Mouse (Mus musculus): Measurements from ENCODE around the gene Rpl11. TPM values are rescaled to one million over a fixed set of nuclear protein-coding genes. Genes with fewer than 3 reads are reported as not detected.
"Not testable (repeated sequence)": the region's sequence is repeated elsewhere in the genome, so short reads cannot be mapped to it uniquely, and the experiment has no call there.

Rpl11 gene
- polyA plus RNA-seq (2012; rRNA removed) = 507 and 512 TPM in 2 replicates

- peak; percentile 88 to 94 for DNase-seq (ENCODE audit: extremely low spot score in 1 of 2, low spot score in 1 of 2)
Observed at GRCm38 (mm10) chr4:136053247-136053596, at the start of gene Rpl11. Gene Rpl11 (minus strand): TSS chr4:136053428.

GRCm38 (mm10) chr4:136101753-136102152 is 48.5 kb upstream of the Rpl11 start:
- DNase-seq (ENCODE audit: extremely low spot score in 1 of 2, low spot score in 1 of 2) = not testable (repeated sequence)

- no peak for DNase-seq (ENCODE audit: extremely low spot score in 1 of 2, low spot score in 1 of 2)
Observed at GRCm38 (mm10) chr4:136100396-136101070, 47.3 kb upstream of the Rpl11 start.

GRCm38 (mm10) chr4:136098446-136098845 is 45.2 kb upstream of the Rpl11 start:
- no peak for DNase-seq (ENCODE audit: extremely low spot score in 1 of 2, low spot score in 1 of 2)

GRCm38 (mm10) chr4:136096446-136097113 is 43.4 kb upstream of the Rpl11 start:
- no peak for DNase-seq (ENCODE audit: extremely low spot score in 1 of 2, low spot score in 1 of 2)

- no peak for DNase-seq (ENCODE audit: extremely low spot score in 1 of 2, low spot score in 1 of 2)
Observed at GRCm38 (mm10) chr4:136095490-136096105, 42.4 kb upstream of the Rpl11 start.

GRCm38 (mm10) chr4:136094519-136095219 is 41.4 kb upstream of the Rpl11 start:
- peak in 1 of 2 experiments; percentile 57 for DNase-seq (ENCODE audit: extremely low spot score in 1 of 2, low spot score in 1 of 2)

GRCm38 (mm10) chr4:136092498-136092897 is 39.3 kb upstream of the Rpl11 start:
- no peak for DNase-seq (ENCODE audit: extremely low spot score in 1 of 2, low spot score in 1 of 2)

GRCm38 (mm10) chr4:136091346-136091745 is 38.1 kb upstream of the Rpl11 start:
- DNase-seq (ENCODE audit: extremely low spot score in 1 of 2, low spot score in 1 of 2) = no peak

- no peak for DNase-seq (ENCODE audit: extremely low spot score in 1 of 2, low spot score in 1 of 2)
Observed at GRCm38 (mm10) chr4:136089748-136090583, 36.7 kb upstream of the Rpl11 start.

GRCm38 (mm10) chr4:136088971-136089747 is 35.9 kb upstream of the Rpl11 start:
- no peak for DNase-seq (ENCODE audit: extremely low spot score in 1 of 2, low spot score in 1 of 2)

- no peak for DNase-seq (ENCODE audit: extremely low spot score in 1 of 2, low spot score in 1 of 2)
Observed at GRCm38 (mm10) chr4:136088364-136088763, 35.1 kb upstream of the Rpl11 start.

GRCm38 (mm10) chr4:136087261-136087660 is 34.0 kb upstream of the Rpl11 start:
- DNase-seq (ENCODE audit: extremely low spot score in 1 of 2, low spot score in 1 of 2) = no peak

- no peak for DNase-seq (ENCODE audit: extremely low spot score in 1 of 2, low spot score in 1 of 2)
Observed at GRCm38 (mm10) chr4:136084840-136085239, 31.6 kb upstream of the Rpl11 start.

GRCm38 (mm10) chr4:136083269-136084105 is 30.3 kb upstream of the Rpl11 start:
- DNase-seq (ENCODE audit: extremely low spot score in 1 of 2, low spot score in 1 of 2) = no peak

- DNase-seq (ENCODE audit: extremely low spot score in 1 of 2, low spot score in 1 of 2) = peak in 1 of 2 experiments; percentile 34
Observed at GRCm38 (mm10) chr4:136081729-136082128, 28.5 kb upstream of the Rpl11 start.

- no peak for DNase-seq (ENCODE audit: extremely low spot score in 1 of 2, low spot score in 1 of 2)
Observed at GRCm38 (mm10) chr4:136078649-136079048, 25.4 kb upstream of the Rpl11 start.

GRCm38 (mm10) chr4:136076776-136077538 is 23.7 kb upstream of the Rpl11 start:
- DNase-seq (ENCODE audit: extremely low spot score in 1 of 2, low spot score in 1 of 2) = no peak

Data from frontal cortex, adult 2 months (tissue).